In the genomic region with DNA sequence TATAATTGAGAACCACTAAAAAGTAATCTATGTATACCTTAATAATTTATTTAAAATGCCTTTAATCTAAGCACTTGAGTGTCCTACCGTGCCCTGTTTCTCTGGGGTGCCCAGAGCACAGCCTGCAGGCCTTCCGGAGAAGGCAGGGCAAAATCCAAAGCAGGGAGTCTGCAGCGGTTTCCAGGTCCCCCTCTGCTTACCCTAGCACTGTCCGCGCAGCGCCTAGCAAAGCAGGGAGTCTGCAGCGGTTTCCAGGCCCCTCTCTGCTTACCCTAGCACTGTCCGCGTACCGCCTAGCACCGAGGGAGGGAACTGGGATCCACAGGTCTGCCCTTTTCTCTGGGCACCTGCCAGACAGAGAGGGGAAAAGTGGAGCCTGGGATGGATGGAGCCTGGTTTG, we compare ENCODE assay signal across 8 mouse cellular contexts.
DNase-seq lines count a peak whose midpoint lies in the region; ATAC-seq lines count a peak whose summit lies in the region.

No protein-coding gene starts in this region.

- no peak overlapping the region for H3K27ac ChIP-seq in heart, embryonic 16.5 days (ENCODE audit: low read length)
- H3K27ac ChIP-seq in forebrain, embryonic 15.5 days (replicated peaks), result no peak overlapping the region
- peak overlapping the region; percentile 33; the same call in 1 of the 2 replicates for H3K27ac ChIP-seq in neural tube, embryonic 13.5 days (replicated peaks)

- 34% methylated on average over 11 of the region's 11 CpGs for WGBS in heart, embryonic 16.5 days
- 11% methylated on average over 11 of the region's 11 CpGs for WGBS in forebrain, embryonic 15.5 days
- 8% methylated on average over 11 of the region's 11 CpGs for WGBS in neural tube, embryonic 13.5 days

- peaks cover 5% of the 10 kb centered on the region for H3K4me1 ChIP-seq in heart, embryonic 16.5 days (ENCODE audit: control insufficient read depth, insufficient read depth, low read length)
- H3K4me1 ChIP-seq in forebrain, embryonic 15.5 days, result peaks cover 7% of the 10 kb centered on the region
- peaks cover 20% of the 10 kb centered on the region for H3K4me1 ChIP-seq in neural tube, embryonic 13.5 days (replicated peaks)

- no peak overlapping the region for H3K4me2 ChIP-seq in heart, embryonic 16.5 days (ENCODE audit: low read depth, low read length)
- H3K4me2 ChIP-seq in forebrain, embryonic 15.5 days (replicated peaks), result no peak overlapping the region
- H3K4me2 ChIP-seq in neural tube, embryonic 13.5 days, result no peak overlapping the region

- H3K27me3 ChIP-seq in heart, embryonic 16.5 days (ENCODE audit: control insufficient read depth, insufficient read depth, low read length), result no peaks in the 10 kb centered on the region
- H3K27me3 ChIP-seq in forebrain, embryonic 15.5 days, result no peaks in the 10 kb centered on the region
- H3K27me3 ChIP-seq in neural tube, embryonic 13.5 days, result no peaks in the 10 kb centered on the region

- ATAC-seq in heart, embryonic 16.5 days (replicated peaks; ENCODE audit: extremely low read depth, insufficient read depth, low FRiP score), result 0 out of 2 replicates have a peak, but pooled peaks have one; percentile 29
- peak; percentile 54; the same call in 1 of the 2 replicates for ATAC-seq in forebrain, embryonic 15.5 days (replicated peaks)
- peak; percentile 70 for ATAC-seq in neural tube, embryonic 13.5 days (ENCODE audit: low read depth)
- no peak for ATAC-seq in erythroblast, adult 5-6 weeks (replicated peaks; ENCODE audit: low FRiP score, poor library complexity, severe bottlenecking)

- H3K36me3 ChIP-seq in heart, embryonic 16.5 days (ENCODE audit: control insufficient read depth, insufficient read depth), result no peaks in the 10 kb centered on the region
- H3K36me3 ChIP-seq in forebrain, embryonic 15.5 days, result no peaks in the 10 kb centered on the region
- H3K36me3 ChIP-seq in neural tube, embryonic 13.5 days, result no peaks in the 10 kb centered on the region

- no peak for DNase-seq in heart, adult 9 months (ENCODE audit: low spot score in 2 of 2)
- peak; percentile 41 to 55 for DNase-seq in kidney, postnatal 4 days
- DNase-seq in right cerebral cortex, postnatal 4 days, result no peak
- DNase-seq in urinary bladder, adult 2 months (ENCODE audit: low spot score), result no peak

- H3K4me3 ChIP-seq in heart, embryonic 16.5 days (ENCODE audit: low read length), result no peak overlapping the region
- H3K4me3 ChIP-seq in forebrain, embryonic 15.5 days, result no peak overlapping the region
- H3K4me3 ChIP-seq in neural tube, embryonic 13.5 days, result no peak overlapping the region

- H3K9me3 ChIP-seq in heart, embryonic 16.5 days (replicated peaks; ENCODE audit: control insufficient read depth, low read length), result no peaks in the 10 kb centered on the region
- H3K9me3 ChIP-seq in forebrain, embryonic 15.5 days, result no peaks in the 10 kb centered on the region
- no peaks in the 10 kb centered on the region for H3K9me3 ChIP-seq in neural tube, embryonic 13.5 days

- H3K9ac ChIP-seq in heart, embryonic 16.5 days (ENCODE audit: low read length), result no peak overlapping the region
- no peak overlapping the region for H3K9ac ChIP-seq in forebrain, embryonic 15.5 days (replicated peaks)
- peak overlapping the region; percentile 31 for H3K9ac ChIP-seq in neural tube, embryonic 13.5 days

Comparison
In these comparisons a context has a peak if more than half of its experiments do, and no peak if none do; other contexts are left out.
1. DNase-seq: peak in kidney, postnatal 4 days (2 of 2); none in heart, adult 9 months (0 of 2), right cerebral cortex, postnatal 4 days (single experiment) and urinary bladder, adult 2 months (single experiment).